Mouse (Mus musculus): Measurements from ENCODE around the gene Ndufaf2. TPM values are rescaled to one million over a fixed set of nuclear protein-coding genes. Genes with fewer than 3 reads are reported as not detected.
A peak's percentile ranks its signal among the peaks of the same experiment; 100 is the strongest.

The Ndufaf2 gene
- total and polyA plus RNA-seq, 3 experiments: 12.4 to 28.8 (median 23.3) TPM

DNA sequence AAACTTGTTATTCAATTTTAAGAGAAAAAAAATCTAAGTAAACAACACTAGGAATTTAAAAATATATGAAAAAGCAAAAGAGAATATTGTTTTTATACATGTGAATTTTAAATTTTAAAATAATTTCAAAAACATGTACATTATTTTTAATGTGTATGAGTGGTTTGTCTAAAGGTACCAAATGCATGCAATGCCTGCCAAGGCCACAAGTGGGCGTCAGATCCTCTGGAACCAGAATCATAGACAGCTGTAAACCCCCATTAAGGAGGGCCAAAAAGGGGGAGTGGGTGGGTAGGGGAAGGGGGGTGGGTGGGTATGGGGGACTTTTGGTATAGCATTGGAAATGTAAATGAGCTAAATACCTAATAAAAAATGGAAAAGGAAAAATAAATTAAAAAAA, 31.3 kb downstream of the Ndufaf2 start:
- no peak overlapping the region for H3K4me3 ChIP-seq
- no peaks in the 10 kb centered on the region; the same call in 1 of the 2 replicates for H3K36me3 ChIP-seq (ENCODE audit: control insufficient read depth, insufficient read depth, low read length)
- TF ChIP-seq CTCF (IDR thresholded peaks at IDR 0.05): peak; percentile 71
- no peak for TF ChIP-seq EP300 (IDR thresholded peaks at IDR 0.05; ENCODE audit: insufficient read depth, low read depth, low read length)
- no peak for TF ChIP-seq POLR2A (IDR thresholded peaks at IDR 0.05; ENCODE audit: insufficient read depth, low read depth, low read length)
- H3K27me3 ChIP-seq (ENCODE audit: control insufficient read depth, insufficient read depth, low read length): no peaks in the 10 kb centered on the region
- H3K79me2 ChIP-seq (replicated peaks; ENCODE audit: control insufficient read depth, insufficient read depth, low read length): no peaks in the 10 kb centered on the region; the same call in 1 of the 2 replicates
- H3K9ac ChIP-seq (ENCODE audit: low read depth, low read length): no peak overlapping the region
- WGBS: 10% methylated on average over 1 of the region's 1 CpGs
- peaks cover 3% of the 10 kb centered on the region; the same call in 1 of the 2 replicates for H3K4me1 ChIP-seq (ENCODE audit: control insufficient read depth, insufficient read depth, low read length)
- intact Hi-C loops (cut with DNase I): loop anchor here (1.0 to 5.0 kb wide), 3 partner anchors 25 to 235 kb away; partner anchors contain the start of gene Smim15
- H3K27ac ChIP-seq: no peak overlapping the region
- DNase-seq: peak in 1 of 2 experiments; percentile 51

DNA sequence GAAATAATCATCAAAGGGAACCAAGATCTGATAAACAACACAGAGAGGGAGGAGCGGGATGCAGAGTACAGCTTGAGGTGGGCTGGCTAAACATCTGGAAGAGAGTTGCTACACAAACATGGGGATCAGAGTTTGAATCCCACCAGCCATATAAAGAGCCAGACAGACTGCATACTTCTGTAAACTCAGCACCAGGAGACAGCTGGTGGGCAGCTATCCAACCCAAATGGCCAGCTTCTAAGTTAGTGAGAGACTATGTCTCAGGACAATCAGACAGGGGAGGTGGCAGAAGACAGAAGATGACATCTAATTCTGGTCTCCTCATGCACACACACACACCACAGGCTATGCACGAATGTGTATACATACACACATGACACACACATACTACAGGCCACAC, 32.2 kb downstream of the Ndufaf2 start:
- TF ChIP-seq POLR2A (IDR thresholded peaks at IDR 0.05; ENCODE audit: insufficient read depth, low read depth, low read length) (no peak), CTCF (IDR thresholded peaks at IDR 0.05) (no peak), EP300 (IDR thresholded peaks at IDR 0.05; ENCODE audit: insufficient read depth, low read depth, low read length) (no peak)
- 81% methylated on average over 2 of the region's 2 CpGs for WGBS
- peaks cover 3% of the 10 kb centered on the region; the same call in 1 of the 2 replicates for H3K4me1 ChIP-seq (ENCODE audit: control insufficient read depth, insufficient read depth, low read length)
- H3K36me3 ChIP-seq (ENCODE audit: control insufficient read depth, insufficient read depth, low read length): no peaks in the 10 kb centered on the region; the same call in 1 of the 2 replicates
- DNase-seq: no peak
- no peak overlapping the region for H3K27ac ChIP-seq
- H3K79me2 ChIP-seq (replicated peaks; ENCODE audit: control insufficient read depth, insufficient read depth, low read length): no peaks in the 10 kb centered on the region; the same call in 1 of the 2 replicates
- intact Hi-C loops (cut with DNase I): loop anchor here (5.0 kb wide), 2 partner anchors 84 to 234 kb away; partner anchors contain the start of gene Smim15
- no peaks in the 10 kb centered on the region for H3K27me3 ChIP-seq (ENCODE audit: control insufficient read depth, insufficient read depth, low read length)
- no peak overlapping the region for H3K9ac ChIP-seq (ENCODE audit: low read depth, low read length)
- no peak overlapping the region for H3K4me3 ChIP-seq

DNA sequence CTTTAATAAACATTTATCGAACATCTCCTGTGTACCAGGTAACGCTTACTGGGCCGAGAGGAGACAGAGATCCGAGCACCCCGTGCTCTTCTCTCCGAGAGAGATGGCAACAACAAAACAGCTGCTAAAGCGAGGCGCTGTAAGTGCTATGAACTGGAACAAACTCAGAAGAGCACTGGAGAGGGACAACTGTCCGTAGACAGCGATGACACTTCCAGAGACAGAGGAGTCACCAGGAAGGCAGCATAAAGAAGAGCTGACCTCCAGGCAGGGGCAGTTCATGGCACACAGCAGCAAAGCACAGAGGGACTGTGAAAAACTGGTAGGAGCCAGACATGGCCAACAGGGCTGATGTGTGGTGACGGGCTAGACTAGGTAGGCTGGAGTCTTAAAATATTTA, 34.3 kb downstream of the Ndufaf2 start:
- WGBS: 87% methylated on average over 11 of the region's 11 CpGs
- Histone ChIP-seq H3K4me1 (ENCODE audit: control insufficient read depth, insufficient read depth, low read length) (peaks cover 3% of the 10 kb centered on the region; the same call in 1 of the 2 replicates), H3K9ac (ENCODE audit: low read depth, low read length) (no peak overlapping the region), H3K36me3 (ENCODE audit: control insufficient read depth, insufficient read depth, low read length) (no peaks in the 10 kb centered on the region; the same call in 1 of the 2 replicates), H3K79me2 (replicated peaks; ENCODE audit: control insufficient read depth, insufficient read depth, low read length) (no peaks in the 10 kb centered on the region; the same call in 1 of the 2 replicates), H3K27me3 (ENCODE audit: control insufficient read depth, insufficient read depth, low read length) (no peaks in the 10 kb centered on the region), H3K4me3 (no peak overlapping the region), H3K27ac (no peak overlapping the region)
- no peak for TF ChIP-seq POLR2A (IDR thresholded peaks at IDR 0.05; ENCODE audit: insufficient read depth, low read depth, low read length)
- no peak for TF ChIP-seq EP300 (IDR thresholded peaks at IDR 0.05; ENCODE audit: insufficient read depth, low read depth, low read length)
- no peak for TF ChIP-seq CTCF (IDR thresholded peaks at IDR 0.05)
- no peak for DNase-seq
- intact Hi-C loops (cut with DNase I): no loop called here

DNA sequence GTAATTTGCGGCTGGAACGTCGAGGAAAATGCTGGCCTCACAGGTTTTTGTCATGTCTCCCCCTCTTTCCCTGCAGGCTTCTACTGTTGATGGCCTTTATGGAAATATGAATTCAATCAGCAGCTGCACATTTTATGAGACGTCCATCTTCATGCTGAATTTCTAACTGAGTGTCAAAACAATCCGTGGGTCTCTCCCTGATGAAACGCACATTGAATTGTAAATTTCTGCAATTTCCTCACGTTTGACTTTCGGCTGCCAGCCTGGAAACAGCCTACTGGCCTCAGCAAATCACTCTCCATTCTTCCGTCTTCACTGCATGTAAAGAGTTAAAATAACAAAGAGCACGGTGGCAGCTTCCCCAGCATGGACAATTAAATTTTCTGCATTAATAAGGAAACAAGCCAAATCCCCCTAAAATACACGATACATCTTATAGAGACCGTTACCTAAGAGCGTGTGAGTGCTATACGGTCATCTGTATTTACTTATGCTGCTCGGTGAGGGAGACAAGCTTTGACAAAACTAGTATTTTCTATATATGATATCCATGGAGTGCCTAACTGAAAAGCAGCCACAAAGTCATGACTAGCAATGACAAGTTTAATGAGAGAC, 35.2 kb downstream of the Ndufaf2 start:
- WGBS: 85% methylated on average over 15 of the region's 15 CpGs
- H3K9ac ChIP-seq (ENCODE audit: low read depth, low read length): no peak overlapping the region
- peaks cover 2% of the 10 kb centered on the region; the same call in 1 of the 2 replicates for H3K4me1 ChIP-seq (ENCODE audit: control insufficient read depth, insufficient read depth, low read length)

DNA sequence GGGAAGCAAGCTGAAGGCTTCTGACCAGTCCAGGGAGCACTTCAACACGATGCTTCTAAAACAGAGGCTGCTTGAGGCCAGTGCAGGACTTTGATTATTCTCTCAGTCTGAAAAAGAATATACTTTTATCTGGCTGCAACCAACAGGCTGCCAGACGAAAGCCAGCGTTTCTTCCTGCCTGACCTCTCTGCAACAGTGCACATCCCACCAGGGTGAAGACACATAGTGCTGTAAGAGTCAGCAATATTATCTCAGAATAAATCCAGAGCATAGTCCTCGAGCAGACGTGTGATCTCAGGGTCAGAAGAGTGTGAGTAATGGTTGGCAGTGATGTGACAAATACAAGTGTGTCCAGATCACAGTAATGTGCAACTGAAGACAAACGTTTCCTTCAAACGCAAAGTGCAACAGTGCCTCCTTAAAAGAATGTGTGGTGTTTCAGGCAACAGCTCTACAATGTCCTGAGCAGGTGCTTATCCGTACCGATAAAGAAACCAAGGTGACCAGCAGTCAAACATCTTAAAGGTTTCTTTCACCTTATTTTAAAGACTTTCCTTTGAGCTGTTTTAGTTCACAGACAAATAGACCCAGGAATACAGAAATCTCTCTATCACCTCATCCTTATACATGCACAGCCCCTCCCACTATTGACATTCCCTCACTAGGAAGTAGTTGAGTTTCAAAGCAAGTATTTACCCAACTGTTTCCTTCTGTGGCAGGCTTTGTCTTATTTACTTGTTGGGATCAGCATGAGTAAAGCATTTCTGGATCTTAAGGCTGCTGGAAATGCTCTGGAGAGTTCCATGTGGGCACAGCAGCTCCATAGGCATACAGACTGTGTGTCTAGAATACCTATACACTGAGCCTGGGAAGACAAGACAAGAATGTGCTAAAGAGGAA, 38.8 kb downstream of the Ndufaf2 start:
- Histone ChIP-seq H3K4me3 (no peak overlapping the region), H3K27ac (no peak overlapping the region), H3K36me3 (ENCODE audit: control insufficient read depth, insufficient read depth, low read length) (no peaks in the 10 kb centered on the region), H3K4me1 (ENCODE audit: control insufficient read depth, insufficient read depth, low read length) (no peaks in the 10 kb centered on the region; the same call in 1 of the 2 replicates), H3K9ac (ENCODE audit: low read depth, low read length) (no peak overlapping the region), H3K27me3 (ENCODE audit: control insufficient read depth, insufficient read depth, low read length) (no peaks in the 10 kb centered on the region), H3K79me2 (replicated peaks; ENCODE audit: control insufficient read depth, insufficient read depth, low read length) (no peaks in the 10 kb centered on the region)
- intact Hi-C loops (cut with DNase I): no loop called here
- TF ChIP-seq CTCF (IDR thresholded peaks at IDR 0.05) (no peak), EP300 (IDR thresholded peaks at IDR 0.05; ENCODE audit: insufficient read depth, low read depth, low read length) (no peak), POLR2A (IDR thresholded peaks at IDR 0.05; ENCODE audit: insufficient read depth, low read depth, low read length) (no peak)
- WGBS: 38% methylated on average over 9 of the region's 9 CpGs
- no peak for DNase-seq

More for the DNA sequence above, 35.2 kb downstream of the Ndufaf2 start:
- Histone ChIP-seq H3K79me2 (replicated peaks; ENCODE audit: control insufficient read depth, insufficient read depth, low read length) (no peaks in the 10 kb centered on the region; the same call in 1 of the 2 replicates), H3K36me3 (ENCODE audit: control insufficient read depth, insufficient read depth, low read length) (no peaks in the 10 kb centered on the region; the same call in 1 of the 2 replicates), H3K27ac (no peak overlapping the region), H3K4me3 (no peak overlapping the region), H3K27me3 (ENCODE audit: control insufficient read depth, insufficient read depth, low read length) (no peaks in the 10 kb centered on the region)
- no peak for DNase-seq
- intact Hi-C loops (cut with DNase I): no loop called here
- TF ChIP-seq EP300 (IDR thresholded peaks at IDR 0.05; ENCODE audit: insufficient read depth, low read depth, low read length): no peak
- no peak for TF ChIP-seq POLR2A (IDR thresholded peaks at IDR 0.05; ENCODE audit: insufficient read depth, low read depth, low read length)
- TF ChIP-seq CTCF (IDR thresholded peaks at IDR 0.05): no peak

All from heart, adult 2 months (tissue).